Mouse (Mus musculus) adrenal gland, adult (tissue): Measurements from ENCODE around the gene Atp10b.
"Not testable (repeated sequence)": the region's sequence is repeated elsewhere in the genome, so short reads cannot be mapped to it uniquely, and the experiment has no call there.

Source experiments
- DNase-seq, 2 experiments: peaks; one replicate each; pipeline ENCODE4 v3.0.0; 2022 to 2023; ENCODE audit warnings: low spot score in 1 of 2; ENCODE audit not compliant: inconsistent age in 2 of 2

The Atp10b gene

DNA sequence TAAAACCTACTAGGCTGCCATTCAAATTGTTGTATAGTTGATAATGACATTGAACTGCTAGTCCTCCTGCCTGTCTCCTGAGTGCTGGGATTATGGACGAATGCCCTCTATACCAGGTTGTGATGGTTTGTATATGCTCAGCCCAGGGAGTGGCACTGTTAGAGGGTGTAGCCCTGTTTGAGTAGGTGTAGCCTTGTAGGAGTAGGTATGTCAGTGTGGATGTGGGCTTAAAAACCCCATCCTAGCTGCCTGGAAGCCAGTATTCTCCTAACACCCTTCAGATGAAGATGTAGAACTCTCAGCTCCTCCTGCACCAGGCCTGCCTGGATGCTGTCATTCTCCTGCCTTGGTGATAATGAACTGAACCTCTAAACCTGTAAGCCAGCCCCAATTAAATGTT is at the start of gene Atp10b:
Gene Atp10b, plus strand, starts transcription at position 301 of the 400 bp plus-strand sequence.
- no peak for DNase-seq

DNA sequence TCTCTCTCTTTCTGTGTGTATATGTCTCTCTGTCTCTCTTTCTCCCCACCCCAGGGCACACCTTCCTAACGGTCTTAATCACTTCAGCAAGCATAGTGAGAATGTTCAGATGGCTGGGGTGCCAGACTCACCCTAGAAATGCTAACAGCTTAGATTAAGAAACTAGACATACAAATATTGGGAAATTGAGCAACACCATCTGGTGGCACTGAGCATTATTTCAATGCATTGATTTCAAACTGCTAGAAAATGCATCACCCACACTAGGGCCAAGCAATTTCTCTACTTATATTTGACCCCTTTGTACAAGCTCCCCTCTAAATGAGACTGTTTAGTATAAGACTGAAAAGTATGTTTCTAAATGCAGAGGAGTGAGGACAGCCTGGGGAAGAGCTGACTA is 48.3 kb upstream of the Atp10b start:
- no peak for DNase-seq

DNA sequence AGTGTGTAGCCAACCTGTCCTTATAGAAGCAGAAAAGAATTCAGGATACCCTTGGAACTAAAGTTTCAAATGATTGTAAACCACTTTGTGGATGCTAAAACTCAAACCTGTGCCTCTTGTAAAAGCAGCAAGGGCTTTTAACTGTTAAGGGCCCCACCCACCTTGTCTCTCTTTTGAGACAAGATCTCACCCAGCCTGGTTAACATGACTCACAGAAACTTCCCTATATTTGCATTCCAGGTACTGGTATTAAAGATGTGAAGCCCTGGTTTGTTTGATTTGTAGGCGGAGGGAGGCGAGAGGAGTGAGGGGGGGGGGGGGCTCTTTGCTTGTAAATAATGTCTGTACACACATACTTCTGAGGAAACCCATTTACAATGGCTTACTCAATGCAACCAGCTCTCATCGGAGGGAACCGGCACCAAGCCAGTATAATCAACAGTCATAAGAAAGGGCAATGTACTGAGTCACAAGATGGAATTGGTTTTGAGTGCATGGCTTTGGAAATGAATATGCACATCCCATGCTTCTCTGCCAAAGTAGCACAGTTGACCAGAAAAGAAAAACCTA is 23.7 kb upstream of the Atp10b start:
- DNase-seq, result no peak

DNA sequence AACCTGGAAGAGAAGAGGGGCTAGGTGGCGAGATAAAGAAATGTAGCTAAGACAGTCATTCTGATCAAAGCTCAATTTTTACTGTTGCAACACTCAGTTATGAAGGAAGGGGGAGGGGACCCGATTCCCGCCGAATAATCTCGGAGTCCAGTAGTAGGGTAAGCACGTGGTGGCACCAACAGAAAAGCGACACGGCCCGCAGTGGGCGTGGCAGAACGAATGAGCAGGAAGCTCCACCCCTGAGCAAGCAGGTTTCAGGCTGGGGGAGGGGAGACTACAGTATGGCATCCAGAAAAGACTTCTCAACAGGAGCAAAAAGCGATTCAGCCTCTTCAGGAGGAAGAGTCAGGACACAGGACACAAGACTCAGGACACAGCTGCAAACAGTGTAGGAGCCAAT is 23.1 kb upstream of the Atp10b start:
- DNase-seq, result not testable (repeated sequence)

DNA sequence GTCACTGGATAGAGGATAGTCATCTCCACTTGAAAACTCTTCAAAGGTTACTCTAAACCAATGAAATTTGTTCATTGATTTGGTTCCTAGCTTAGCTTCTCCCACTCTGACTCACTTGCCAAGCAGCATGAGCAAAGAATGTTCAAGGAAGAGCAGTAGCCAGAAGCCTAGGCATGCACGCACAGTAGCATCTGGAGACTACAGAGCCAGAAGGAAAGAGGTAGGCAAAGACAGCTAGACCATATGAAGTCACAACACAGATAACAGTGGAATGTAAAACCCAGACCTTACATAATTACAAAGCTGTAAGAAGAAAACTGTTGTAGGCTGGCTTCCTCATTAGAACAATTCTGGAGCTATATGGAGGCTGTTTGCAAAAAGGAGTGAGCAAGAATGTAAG is 8.4 kb upstream of the Atp10b start:
- no peak for DNase-seq

DNA sequence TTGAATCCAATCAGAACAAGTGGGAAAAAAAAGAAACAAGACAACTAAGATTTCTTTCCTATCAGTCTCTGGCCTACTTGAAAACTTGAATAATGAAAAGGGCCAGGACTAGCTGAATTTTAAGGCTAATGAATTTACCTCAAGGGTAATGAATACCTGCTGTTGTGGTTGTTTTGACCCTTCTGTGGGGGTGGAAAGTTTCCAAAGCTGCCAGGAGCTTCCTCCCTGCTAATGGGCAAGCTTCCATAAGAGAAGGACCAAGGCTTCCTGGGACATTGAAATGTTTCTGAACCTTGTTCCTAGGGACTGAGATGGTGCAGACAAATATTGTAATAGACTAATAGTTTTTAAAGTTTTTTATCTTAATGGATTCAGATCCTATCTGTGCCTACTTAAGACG is 6.9 kb upstream of the Atp10b start:
- no peak for DNase-seq

DNA sequence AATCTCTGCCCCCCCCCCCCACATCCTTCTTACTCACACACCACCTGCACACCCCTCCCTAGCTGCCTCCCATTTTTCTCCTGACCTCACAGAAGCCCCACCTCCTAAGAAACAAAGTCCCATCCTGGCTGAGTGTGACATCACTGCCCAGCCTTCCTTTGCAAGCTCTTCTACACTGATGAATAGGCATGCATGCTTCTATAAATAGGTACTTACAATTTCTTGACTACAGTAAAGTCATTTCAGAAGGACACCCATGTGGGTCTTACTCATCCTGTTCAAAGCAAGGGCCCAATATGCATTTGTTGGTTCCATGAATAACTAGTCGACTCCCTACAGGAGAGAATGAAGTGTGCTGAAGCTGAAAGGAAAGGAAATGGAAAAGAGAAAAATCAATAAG is 5.5 kb upstream of the Atp10b start:
- no peak for DNase-seq

DNA sequence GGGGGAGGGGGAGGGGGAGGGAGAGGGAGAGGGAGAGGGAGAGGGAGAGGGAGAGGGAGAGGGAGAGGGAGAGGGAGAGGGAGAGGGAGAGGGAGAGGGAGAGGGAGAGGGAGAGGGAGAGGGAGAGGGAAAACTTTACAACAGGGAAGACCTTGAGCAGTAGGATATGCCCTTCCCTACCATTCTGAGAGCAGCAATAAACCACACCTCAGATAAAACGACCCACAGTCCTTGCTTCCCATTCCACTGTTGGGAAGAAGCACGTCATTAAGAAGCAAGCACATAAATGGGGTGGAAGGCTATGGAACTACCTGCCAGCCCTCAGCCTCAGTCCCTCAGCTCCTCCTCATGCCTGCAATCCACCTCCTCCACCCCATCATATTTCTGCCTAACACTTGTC is 4.8 kb upstream of the Atp10b start:
- not testable (repeated sequence) for DNase-seq

DNA sequence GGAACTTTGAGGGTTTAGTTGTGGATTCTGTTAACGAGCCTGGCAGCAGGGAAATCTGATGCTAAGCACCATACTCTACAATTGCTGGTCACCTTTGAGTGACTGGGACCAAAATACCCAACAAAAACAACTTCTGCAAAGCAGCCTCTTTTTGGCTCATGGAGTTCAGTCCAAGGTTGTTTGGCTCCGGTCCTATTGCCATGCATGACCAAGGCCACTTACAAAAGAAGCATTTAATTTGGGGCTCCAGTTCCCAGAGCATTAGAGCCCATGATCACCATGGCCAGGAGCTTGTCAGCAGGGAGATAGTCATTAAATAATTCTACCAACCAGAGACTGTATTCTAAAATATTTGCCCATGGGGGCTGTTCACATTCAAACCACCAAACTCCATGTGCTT is 2.3 kb upstream of the Atp10b start:
- DNase-seq, result peak; percentile 73 to 88

DNA sequence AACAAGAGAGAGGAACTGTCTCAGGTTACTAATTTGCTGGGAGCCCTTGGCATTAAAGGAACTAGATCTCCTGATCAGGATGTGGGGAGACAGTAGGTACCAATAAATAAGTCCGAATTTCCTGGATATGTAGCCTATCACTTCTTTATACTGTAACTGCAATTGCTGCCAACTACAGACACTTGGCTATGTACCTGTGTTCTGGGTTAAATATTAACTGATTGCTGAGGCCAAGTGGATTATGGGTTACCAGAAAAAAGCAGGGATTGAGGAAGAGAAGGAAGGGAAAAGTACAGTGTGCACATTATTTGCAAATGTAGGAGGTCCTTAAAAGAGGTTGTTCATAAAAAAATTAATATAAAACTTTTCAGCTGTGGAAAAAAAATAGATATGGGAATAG is 1.3 kb upstream of the Atp10b start:
- DNase-seq, result no peak

DNA sequence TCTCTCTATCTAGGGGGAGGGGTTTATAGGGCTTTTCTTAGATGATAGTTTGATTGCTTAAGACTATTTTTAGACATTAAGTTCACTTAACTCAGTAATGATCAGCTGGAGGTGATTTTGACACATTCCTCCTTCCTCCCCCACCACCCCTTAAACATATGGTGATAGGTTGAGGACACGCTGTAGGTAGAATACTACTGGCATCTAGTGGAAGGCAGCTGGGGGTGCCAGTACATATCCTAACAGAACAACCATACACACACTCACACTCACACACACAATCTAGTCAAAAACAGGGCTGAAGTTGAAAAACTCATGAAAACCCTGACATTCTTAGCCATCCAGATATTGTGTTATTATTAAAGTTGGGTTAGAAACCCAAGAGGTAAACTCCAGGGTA is 5.3 kb downstream of the Atp10b start:
- DNase-seq, result no peak

DNA sequence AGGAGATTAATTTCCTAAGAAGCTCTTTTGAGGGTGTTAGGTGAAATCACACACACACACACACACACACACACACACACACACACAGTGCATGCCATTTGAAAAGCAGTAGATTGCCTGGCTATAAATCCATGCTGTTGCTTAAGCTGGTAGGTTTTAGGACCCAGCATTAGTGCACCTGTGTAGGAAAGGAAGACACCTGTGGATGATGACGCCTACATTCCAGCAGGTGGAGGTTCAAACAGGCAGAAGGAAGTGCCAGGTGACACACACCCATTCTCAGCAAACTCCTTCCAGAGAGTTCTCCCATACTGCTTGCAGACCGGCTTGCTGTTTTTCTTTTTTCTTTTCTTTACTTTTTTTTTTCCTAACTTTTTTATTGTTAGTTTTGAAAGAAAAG is 5.7 kb downstream of the Atp10b start:
- DNase-seq, result no peak

DNA sequence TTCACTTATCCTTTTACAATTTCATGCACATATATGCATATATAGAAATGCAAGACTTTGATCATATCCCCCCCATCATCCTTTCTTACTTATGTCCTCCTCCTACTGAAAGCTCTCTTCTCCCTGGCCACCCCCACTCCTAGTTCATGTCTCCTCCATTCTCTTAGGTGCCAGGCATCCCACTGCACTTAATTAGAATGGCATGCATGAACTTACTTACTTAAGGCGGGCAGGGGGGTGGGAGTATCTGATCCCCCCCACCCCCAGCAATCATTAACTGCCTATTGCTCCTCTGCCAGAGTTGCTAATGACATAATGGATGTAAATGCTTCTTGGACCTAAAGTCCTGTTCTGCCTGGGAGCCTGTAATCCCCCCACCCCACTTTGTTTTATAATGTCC is 9.1 kb downstream of the Atp10b start:
- DNase-seq, result no peak

DNA sequence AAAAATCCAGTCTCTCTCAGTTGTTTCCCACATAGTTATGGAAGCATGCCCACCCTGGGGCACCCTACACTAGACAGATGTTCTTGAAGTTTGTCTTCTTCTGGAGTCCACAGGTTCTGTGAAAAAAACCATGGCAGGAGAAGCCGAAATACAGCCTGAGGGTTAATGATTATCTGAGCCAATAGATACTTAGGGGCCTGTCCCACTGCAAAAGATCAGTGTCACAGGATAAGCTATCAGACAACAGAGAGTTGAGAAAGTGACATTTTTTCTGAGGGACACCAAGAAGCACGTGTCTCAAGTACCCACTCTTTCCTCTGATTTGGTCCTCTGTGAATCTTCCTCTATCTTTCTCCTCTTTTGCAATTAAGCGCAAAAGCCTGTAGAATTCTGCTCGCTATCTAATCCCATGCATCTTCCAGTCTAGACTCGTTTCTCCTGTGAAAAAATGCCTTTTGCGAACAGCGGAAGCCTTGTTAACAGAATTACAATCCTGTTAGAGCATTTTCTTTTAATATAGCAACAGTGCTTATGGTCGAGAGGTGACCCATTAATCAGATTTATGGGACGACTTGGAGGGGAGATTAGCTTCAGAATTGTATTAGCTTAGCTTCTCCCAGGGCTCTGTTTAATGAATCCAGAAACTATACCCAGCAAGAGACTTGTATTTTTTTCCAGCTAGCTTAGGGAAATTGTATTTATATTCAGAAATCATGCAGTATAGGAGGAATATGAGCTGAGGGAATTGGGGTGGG is 10.7 kb downstream of the Atp10b start:
- DNase-seq, result no peak

DNA sequence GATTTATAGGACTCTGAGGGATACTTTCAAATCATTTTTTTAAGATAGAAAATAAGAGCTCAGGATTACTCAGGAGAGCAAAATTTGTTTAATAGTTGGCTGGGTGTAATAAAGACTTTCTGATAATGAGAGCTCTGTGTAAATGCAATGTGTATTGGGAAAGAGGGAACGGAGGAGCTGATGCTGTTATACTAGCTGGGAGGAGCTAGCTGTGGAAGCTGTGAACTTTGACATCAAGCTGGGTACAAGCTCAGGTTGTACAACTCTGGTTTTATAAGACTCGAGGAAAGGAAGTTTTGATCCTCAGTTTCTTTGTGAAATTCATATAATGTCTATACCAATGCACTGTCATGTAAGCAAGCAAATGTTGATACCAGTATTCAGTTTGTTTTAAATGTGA is 20.9 kb downstream of the Atp10b start:
- no peak for DNase-seq

DNA sequence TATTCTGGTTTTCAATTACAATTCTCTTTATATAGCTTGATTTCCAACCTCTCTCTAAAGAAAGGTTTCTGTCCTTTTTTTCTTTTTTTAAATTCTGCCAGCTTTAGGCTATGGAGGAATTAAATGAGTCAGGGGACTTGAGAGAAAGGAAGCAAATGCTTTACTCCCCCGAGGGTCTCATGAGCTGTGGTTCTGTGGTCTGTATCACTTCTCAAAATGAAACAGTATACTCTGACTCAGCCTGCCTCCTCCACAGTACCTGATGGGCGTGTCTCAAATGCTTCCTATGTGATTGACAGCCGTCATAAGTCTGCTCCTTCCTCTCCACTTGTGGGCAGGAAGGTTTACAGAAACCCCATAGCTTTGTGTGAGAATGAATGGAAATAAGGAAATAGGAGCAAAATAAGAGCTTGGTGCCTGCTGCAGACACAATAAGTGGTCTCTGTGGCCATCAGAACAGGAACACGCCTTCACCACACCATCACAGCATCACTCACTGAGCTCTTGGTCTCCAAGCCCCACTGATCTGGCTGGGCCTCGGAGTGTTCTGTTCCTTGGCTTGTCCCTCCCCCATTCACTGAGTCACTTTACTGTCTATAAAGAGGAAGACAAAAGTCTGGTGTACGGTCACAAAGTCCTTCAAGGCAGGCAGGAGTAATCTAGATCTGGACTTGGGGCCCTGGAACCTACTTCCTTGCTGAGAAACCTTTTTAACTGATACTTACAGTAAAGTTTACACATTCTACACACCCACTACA is 24.9 kb downstream of the Atp10b start:
- DNase-seq, result no peak

DNA sequence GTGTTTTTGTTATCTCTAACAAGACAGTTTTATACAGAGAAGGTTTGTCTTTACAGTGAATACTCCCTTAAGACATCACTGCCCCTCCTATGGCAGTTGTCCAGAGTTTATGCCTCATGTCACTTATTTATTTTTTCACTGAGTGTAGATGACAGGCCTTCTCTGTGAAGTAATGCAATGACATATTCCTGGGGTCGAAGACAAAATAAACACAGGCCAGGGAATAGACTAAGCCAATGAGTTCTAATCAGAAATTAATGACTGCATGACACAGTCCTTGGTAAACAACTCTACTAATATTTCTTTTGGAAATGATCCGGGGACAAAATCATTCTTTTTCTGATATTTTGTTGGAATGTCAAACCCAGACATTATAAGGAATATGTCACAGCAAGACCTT is 32.7 kb downstream of the Atp10b start:
- DNase-seq, result peak in 1 of 2 experiments; percentile 34

DNA sequence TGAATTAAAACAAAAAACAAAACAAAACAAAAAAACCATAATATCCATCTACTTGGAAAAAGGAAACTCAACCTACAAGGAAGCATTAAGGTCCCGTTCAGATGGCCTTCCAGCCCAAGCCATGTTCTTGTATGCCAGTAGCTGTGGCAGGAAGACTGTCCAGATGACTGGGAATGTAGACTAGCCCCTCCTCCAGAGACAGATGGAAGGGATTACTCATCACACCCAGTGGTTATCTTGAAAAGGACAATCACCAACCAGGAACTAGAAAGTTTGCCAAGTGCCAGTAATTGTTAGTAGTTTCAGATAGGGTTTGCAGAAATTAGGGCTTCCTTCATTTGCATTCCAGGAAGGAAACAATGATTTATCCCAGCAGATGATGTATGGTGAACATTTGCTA is 33.1 kb downstream of the Atp10b start:
- DNase-seq, result peak; percentile 18 to 74

DNA sequence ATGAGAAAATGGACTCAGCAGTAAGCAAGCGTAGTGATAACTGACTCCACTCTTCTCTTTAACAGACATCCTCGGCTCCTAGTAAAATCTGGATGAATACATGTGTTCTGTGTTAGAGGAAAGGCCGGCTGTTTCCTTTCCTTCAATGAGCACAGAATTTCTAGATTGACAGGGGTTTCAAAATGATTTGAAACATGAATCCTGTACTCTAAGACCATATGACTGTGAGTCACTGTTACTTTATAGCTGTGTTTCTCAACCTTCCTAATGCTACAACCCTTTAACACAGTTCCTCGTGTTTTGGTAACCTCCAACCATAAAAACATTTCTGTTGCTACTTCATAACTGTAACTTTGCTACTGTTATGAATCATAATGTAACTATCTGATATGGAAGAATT is 33.8 kb downstream of the Atp10b start:
- DNase-seq, result no peak

DNA sequence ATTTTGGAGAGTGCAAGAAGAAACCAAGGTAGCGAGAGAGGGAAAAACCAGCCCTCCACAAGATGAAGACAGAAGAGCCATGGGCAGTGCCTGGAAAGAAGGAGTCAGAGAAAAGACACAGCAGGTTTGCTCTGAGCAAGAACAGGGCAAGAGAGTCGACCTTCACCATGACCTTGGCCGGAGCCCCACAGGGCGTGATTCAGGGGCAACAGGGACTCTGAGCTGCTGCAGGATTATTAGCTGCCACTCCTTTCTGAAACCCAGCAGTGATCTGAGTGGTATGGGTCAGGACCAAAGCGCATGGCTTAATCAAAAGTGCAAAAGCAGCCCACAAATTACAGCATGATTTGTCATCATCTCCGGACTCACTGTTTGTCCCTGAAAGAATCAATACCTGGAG is 36.6 kb downstream of the Atp10b start:
- peak; percentile 30 to 56 for DNase-seq

DNA sequence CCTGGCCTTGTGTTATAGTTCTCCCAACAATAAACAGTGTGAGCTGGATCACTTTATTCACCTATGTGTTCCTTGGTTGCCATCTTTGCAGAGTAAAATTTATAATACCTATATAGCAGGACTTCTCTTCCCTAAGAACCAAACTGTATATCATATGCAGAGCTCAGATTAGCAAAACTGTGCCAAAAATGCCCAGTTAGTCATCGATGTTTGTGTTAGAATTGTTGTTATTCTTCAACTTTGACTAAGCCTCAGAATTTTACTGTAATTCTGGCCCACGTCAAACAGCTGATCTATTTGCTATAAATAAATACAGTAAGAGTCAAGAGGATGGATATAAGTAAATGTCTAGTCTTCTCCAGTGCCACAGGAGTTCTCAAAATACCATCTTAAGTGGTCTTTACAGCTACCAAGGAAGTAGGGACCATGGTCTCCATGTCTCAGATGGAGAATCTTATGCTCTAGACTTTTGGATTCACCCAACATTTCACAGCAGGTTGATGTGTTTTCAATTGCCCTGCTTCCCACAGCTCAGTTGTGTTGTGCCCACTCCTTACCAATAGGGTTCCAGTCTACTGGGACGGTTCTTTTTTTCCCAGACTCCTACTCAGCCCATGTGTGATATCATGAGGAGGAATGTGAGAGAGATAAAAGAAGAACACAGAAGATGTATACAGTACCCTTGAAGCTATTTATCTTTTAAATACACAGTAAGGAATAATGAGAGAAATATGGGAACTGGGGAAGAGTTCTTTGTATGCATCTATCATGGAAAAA is 40.3 kb downstream of the Atp10b start:
- DNase-seq, result no peak

DNA sequence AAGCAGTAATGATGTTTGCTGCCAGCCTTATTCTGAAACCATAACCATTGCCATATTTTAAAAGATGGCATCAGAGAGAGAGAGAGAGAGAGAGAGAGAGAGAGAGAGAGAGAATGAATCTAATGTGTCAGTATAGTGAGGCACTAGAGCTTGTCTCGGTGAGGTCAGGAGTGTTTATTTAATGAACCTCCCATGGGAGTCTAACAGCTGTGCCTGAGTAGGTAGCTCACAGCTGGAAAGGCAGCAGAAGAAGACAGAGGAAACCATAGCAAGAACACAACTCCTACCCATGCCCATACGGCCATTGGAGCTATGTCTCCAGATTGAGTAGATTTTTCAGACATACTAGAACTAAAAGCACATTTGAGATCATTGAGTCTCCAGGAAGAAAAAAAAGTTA is 49.1 kb downstream of the Atp10b start:
- no peak for DNase-seq
